Mouse (Mus musculus): ENCODE results near the gene Atp4a.

- no peak for TF ChIP-seq POLR2A (IDR thresholded peaks at IDR 0.05; ENCODE audit: low read depth, low read length)
- no peak for TF ChIP-seq CTCF (IDR thresholded peaks at IDR 0.05; ENCODE audit: extremely low read depth, insufficient read depth, insufficient read length, insufficient replicate concordance)
These were observed 16.9 kb downstream of the Atp4a start for GRCm38 (mm10) chr7:30728739-30729395.
